Mouse (Mus musculus): Measurements from ENCODE around the gene Ftsj1. TPM values are rescaled to one million over a fixed set of nuclear protein-coding genes. Genes with fewer than 3 reads are reported as not detected.

Ftsj1 gene
- 10 to 100 TPM; 17.6 to 21.2 TPM for total RNA-seq (2023)

DNA sequence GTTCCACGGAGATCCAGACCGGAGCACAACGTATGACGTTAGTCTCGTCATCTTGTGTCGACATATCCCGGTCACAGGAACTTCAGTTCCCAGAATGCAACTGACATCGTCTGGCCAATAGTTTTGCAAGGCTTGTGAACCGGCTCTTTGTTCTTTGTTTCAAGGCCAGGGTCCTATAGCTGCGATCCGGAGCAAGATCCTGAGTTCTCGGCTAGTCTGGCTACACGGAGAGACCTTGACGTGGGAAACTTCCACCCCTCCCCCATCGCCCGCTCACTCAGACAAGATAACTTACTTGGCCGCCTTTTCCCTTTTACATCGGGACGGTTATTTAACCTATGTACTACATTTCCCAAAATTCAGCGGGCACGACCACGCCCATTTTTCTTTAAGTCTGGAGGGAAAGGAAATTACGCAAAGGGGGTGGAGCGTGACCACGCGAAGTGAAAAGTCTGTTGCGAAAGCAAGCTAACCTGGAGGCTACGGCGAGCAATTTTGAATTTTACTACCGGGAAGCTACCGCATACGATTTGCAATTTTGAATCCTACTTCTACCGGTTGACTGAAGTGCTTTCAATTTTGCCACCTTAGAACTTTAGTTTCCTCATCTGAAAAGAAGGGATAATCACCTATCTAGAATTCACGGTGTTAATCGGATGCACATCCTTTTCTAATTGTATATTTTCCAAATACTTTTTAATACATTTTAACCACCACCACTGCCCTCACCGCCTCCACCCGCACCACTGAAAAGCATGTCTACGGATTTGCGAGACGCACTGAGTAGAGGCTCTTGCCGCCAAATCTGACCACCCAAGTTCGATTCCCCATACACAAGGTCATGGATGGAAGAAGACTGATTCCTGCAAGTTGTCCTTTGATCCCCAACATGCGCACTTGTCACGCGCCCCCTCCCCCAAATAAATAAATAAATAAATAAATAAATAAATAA is at the start of gene Ftsj1:
Ftsj1 (minus strand) TSS at position 73 of the 952 bp plus-strand sequence.

GRCm38 (mm10) chrX:8271083-8271820 is 19.0 kb upstream of the Ftsj1 start, which contains the start of gene Slc38a5:
Slc38a5 (plus strand) TSS chrX:8271133.

GRCm38 (mm10) chrX:8206015-8206693 is 46.1 kb downstream of the Ftsj1 start, which contains the start of gene Porcn:
Porcn (minus strand) TSS chrX:8206525.

DNA sequence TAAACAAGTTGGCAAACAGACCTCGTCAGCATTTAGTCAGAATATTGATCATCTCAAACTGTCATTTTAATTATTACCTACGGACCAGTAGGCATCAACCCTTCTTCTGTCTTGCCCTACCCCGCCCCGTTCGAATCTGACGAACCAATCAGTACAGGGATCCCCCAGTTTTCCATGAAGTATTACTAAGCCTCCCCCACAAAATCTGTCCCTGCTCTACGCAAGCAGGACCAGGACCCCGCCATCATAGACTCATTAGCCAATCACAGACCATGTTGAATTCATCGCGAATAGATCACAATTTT is 58.8 kb downstream of the Ftsj1 start, which contains the start of gene Ebp:
Ebp (minus strand) TSS at position 94 of the 305 bp plus-strand sequence.

Other genes with a start within 250 kb of the Ftsj1 start
- gene Glod5, start 233.9 kb downstream of the Ftsj1 start, total RNA-seq (2023) = not detected
- 10 to 100 TPM; 29.7 to 33.9 TPM for gene Suv39h1, start 177.6 kb downstream of the Ftsj1 start, total RNA-seq (2023)
- gene Was, start 161.9 kb downstream of the Ftsj1 start, total RNA-seq (2023) = 100 to 1,000 TPM; 133 to 139 TPM
- 10 to 100 TPM; 33.3 to 45.5 TPM for gene Wdr13, start 119.5 kb downstream of the Ftsj1 start, total RNA-seq (2023)
- gene Rbm3, start 106.5 kb downstream of the Ftsj1 start, total RNA-seq (2023) = 100 to 1,000 TPM; 511 to 604 TPM
- gene Tbc1d25, start 76.2 kb downstream of the Ftsj1 start, total RNA-seq (2023) = 10 to 100 TPM; 20.6 to 27.3 TPM
- 10 to 100 TPM; 33.2 to 42.0 TPM for gene Ebp, start 58.9 kb downstream of the Ftsj1 start, total RNA-seq (2023)
- not detected for gene Porcn, start 45.9 kb downstream of the Ftsj1 start, total RNA-seq (2023)
- not detected for gene Slc38a5, start 18.7 kb upstream of the Ftsj1 start, total RNA-seq (2023)
- not detected for gene Ssxb10, start 75.0 kb upstream of the Ftsj1 start, total RNA-seq (2023)
- gene Ssxb9, start 114.6 kb upstream of the Ftsj1 start, total RNA-seq (2023) = not detected
- not detected for gene Ssxb1, start 160.9 kb upstream of the Ftsj1 start, total RNA-seq (2023)
- not detected for gene Ssxb2, start 209.3 kb upstream of the Ftsj1 start, total RNA-seq (2023)